Mouse (Mus musculus): ENCODE data around the gene Rnf4. TPM values are rescaled to one million over a fixed set of nuclear protein-coding genes. Genes with fewer than 3 reads are reported as not detected.

Rnf4 gene
- polyA plus RNA-seq, 1 experiment from 2014 or later = 158 TPM

- Histone ChIP-seq H3K9me3 (ENCODE audit: control insufficient read depth, low read length) (no peaks in the 10 kb centered on the region), H3K36me3 (ENCODE audit: control insufficient read depth, insufficient read depth, low read length) (peaks cover 4% of the 10 kb centered on the region), H3K9ac (ENCODE audit: low read length) (peak within 1 kb of the TSS; percentile 95), H3K4me1 (replicated peaks; ENCODE audit: control insufficient read depth, insufficient read depth, low read length) (peaks cover 18% of the 10 kb centered on the region), H3K27ac (ENCODE audit: low read length) (peak within 1 kb of the TSS; percentile 66), H3K27me3 (ENCODE audit: control insufficient read depth, insufficient read depth, low read depth, low read length) (no peaks in the 10 kb centered on the region), H3K4me3 (ENCODE audit: low read length) (peak within 1 kb of the TSS; percentile 90), H3K4me2 (ENCODE audit: low read depth, low read length) (peak within 1 kb of the TSS; percentile 61)
- ATAC-seq (ENCODE audit: low read depth) = peak; percentile 100
- 0% methylated on average over 50 of the region's 64 CpGs for WGBS
These were observed 33.4 kb downstream of the Rnf4 start, which contains the start of gene Fam193a for GRCm38 (mm10) chr5:34369341-34370021. Gene Fam193a (plus strand): TSS chr5:34369933.

GRCm38 (mm10) chr5:34370022-34370823 lies 34.1 kb downstream of the Rnf4 start:
- H3K4me3 ChIP-seq (ENCODE audit: low read length) = peak overlapping the region; percentile 90
- no peaks in the 10 kb centered on the region for H3K27me3 ChIP-seq (ENCODE audit: control insufficient read depth, insufficient read depth, low read depth, low read length)
- ATAC-seq (ENCODE audit: low read depth) = peak; percentile 21
- peaks cover 2% of the 10 kb centered on the region; the same call in 1 of the 2 replicates for H3K36me3 ChIP-seq (ENCODE audit: control insufficient read depth, insufficient read depth, low read length)
- H3K4me2 ChIP-seq (ENCODE audit: low read depth, low read length) = peak overlapping the region; percentile 60
- H3K4me1 ChIP-seq (replicated peaks; ENCODE audit: control insufficient read depth, insufficient read depth, low read length) = peaks cover 18% of the 10 kb centered on the region
- no peaks in the 10 kb centered on the region for H3K9me3 ChIP-seq (ENCODE audit: control insufficient read depth, low read length)
- WGBS = 1% methylated on average over 41 of the region's 114 CpGs
- peak overlapping the region; percentile 66 for H3K27ac ChIP-seq (ENCODE audit: low read length)
- peak overlapping the region; percentile 95 for H3K9ac ChIP-seq (ENCODE audit: low read length)

- peaks cover 18% of the 10 kb centered on the region for H3K4me1 ChIP-seq (replicated peaks; ENCODE audit: control insufficient read depth, insufficient read depth, low read length)
- H3K9me3 ChIP-seq (ENCODE audit: control insufficient read depth, low read length) = no peaks in the 10 kb centered on the region
- peak overlapping the region; percentile 90 for H3K4me3 ChIP-seq (ENCODE audit: low read length)
- H3K9ac ChIP-seq (ENCODE audit: low read length) = peak overlapping the region; percentile 95
- peak overlapping the region; percentile 60 for H3K4me2 ChIP-seq (ENCODE audit: low read depth, low read length)
- no peak overlapping the region for H3K27ac ChIP-seq (ENCODE audit: low read length)
- 19% methylated on average over 8 of the region's 8 CpGs for WGBS
- H3K36me3 ChIP-seq (ENCODE audit: control insufficient read depth, insufficient read depth, low read length) = no peaks in the 10 kb centered on the region; the same call in 1 of the 2 replicates
- no peaks in the 10 kb centered on the region for H3K27me3 ChIP-seq (ENCODE audit: control insufficient read depth, insufficient read depth, low read depth, low read length)
- no peak for ATAC-seq (ENCODE audit: low read depth)
These were observed 34.8 kb downstream of the Rnf4 start for GRCm38 (mm10) chr5:34370840-34371239.

GRCm38 (mm10) chr5:34372141-34372540 lies 36.1 kb downstream of the Rnf4 start:
- no peak overlapping the region for H3K9ac ChIP-seq (ENCODE audit: low read length)
- no peaks in the 10 kb centered on the region for H3K27me3 ChIP-seq (ENCODE audit: control insufficient read depth, insufficient read depth, low read depth, low read length)
- no peak for ATAC-seq (ENCODE audit: low read depth)
- no peaks in the 10 kb centered on the region for H3K9me3 ChIP-seq (ENCODE audit: control insufficient read depth, low read length)
- 0 out of 2 replicates have a peak overlapping the region, but pooled peaks have one; percentile 3 for H3K4me2 ChIP-seq (ENCODE audit: low read depth, low read length)
- no peak overlapping the region for H3K4me3 ChIP-seq (ENCODE audit: low read length)
- no peak overlapping the region for H3K27ac ChIP-seq (ENCODE audit: low read length)
- H3K36me3 ChIP-seq (ENCODE audit: control insufficient read depth, insufficient read depth, low read length) = no peaks in the 10 kb centered on the region; the same call in 1 of the 2 replicates
- peaks cover 18% of the 10 kb centered on the region for H3K4me1 ChIP-seq (replicated peaks; ENCODE audit: control insufficient read depth, insufficient read depth, low read length)

GRCm38 (mm10) chr5:34372541-34372940 lies 36.5 kb downstream of the Rnf4 start:
- Histone ChIP-seq H3K4me1 (replicated peaks; ENCODE audit: control insufficient read depth, insufficient read depth, low read length) (peaks cover 18% of the 10 kb centered on the region), H3K27ac (ENCODE audit: low read length) (no peak overlapping the region), H3K4me3 (ENCODE audit: low read length) (no peak overlapping the region), H3K9me3 (ENCODE audit: control insufficient read depth, low read length) (no peaks in the 10 kb centered on the region), H3K4me2 (ENCODE audit: low read depth, low read length) (no peak overlapping the region), H3K36me3 (ENCODE audit: control insufficient read depth, insufficient read depth, low read length) (no peaks in the 10 kb centered on the region; the same call in 1 of the 2 replicates), H3K27me3 (ENCODE audit: control insufficient read depth, insufficient read depth, low read depth, low read length) (no peaks in the 10 kb centered on the region), H3K9ac (ENCODE audit: low read length) (no peak overlapping the region)
- no peak for ATAC-seq (ENCODE audit: low read depth)

- Histone ChIP-seq H3K9me3 (ENCODE audit: control insufficient read depth, low read length) (no peaks in the 10 kb centered on the region), H3K27ac (ENCODE audit: low read length) (no peak overlapping the region), H3K4me1 (replicated peaks; ENCODE audit: control insufficient read depth, insufficient read depth, low read length) (no peaks in the 10 kb centered on the region), H3K36me3 (ENCODE audit: control insufficient read depth, insufficient read depth, low read length) (no peaks in the 10 kb centered on the region), H3K27me3 (ENCODE audit: control insufficient read depth, insufficient read depth, low read depth, low read length) (no peaks in the 10 kb centered on the region), H3K4me3 (ENCODE audit: low read length) (no peak overlapping the region), H3K4me2 (ENCODE audit: low read depth, low read length) (no peak overlapping the region), H3K9ac (ENCODE audit: low read length) (no peak overlapping the region)
- ATAC-seq (ENCODE audit: low read depth) = no peak
These were observed 42.7 kb downstream of the Rnf4 start for GRCm38 (mm10) chr5:34378787-34379186.

GRCm38 (mm10) chr5:34381700-34382099 lies 45.6 kb downstream of the Rnf4 start:
- no peaks in the 10 kb centered on the region for H3K27me3 ChIP-seq (ENCODE audit: control insufficient read depth, insufficient read depth, low read depth, low read length)
- peaks cover 3% of the 10 kb centered on the region for H3K9me3 ChIP-seq (ENCODE audit: control insufficient read depth, low read length)
- WGBS = 79% methylated on average over 2 of the region's 2 CpGs
- no peak for ATAC-seq (ENCODE audit: low read depth)
- no peak overlapping the region for H3K4me2 ChIP-seq (ENCODE audit: low read depth, low read length)
- H3K4me1 ChIP-seq (replicated peaks; ENCODE audit: control insufficient read depth, insufficient read depth, low read length) = no peaks in the 10 kb centered on the region
- peaks cover 11% of the 10 kb centered on the region for H3K36me3 ChIP-seq (ENCODE audit: control insufficient read depth, insufficient read depth, low read length)
- H3K27ac ChIP-seq (ENCODE audit: low read length) = no peak overlapping the region
- no peak overlapping the region for H3K9ac ChIP-seq (ENCODE audit: low read length)
- no peak overlapping the region for H3K4me3 ChIP-seq (ENCODE audit: low read length)

GRCm38 (mm10) chr5:34385616-34386015 lies 49.5 kb downstream of the Rnf4 start:
- Histone ChIP-seq H3K4me2 (ENCODE audit: low read depth, low read length) (no peak overlapping the region), H3K27ac (ENCODE audit: low read length) (no peak overlapping the region), H3K27me3 (ENCODE audit: control insufficient read depth, insufficient read depth, low read depth, low read length) (no peaks in the 10 kb centered on the region), H3K4me3 (ENCODE audit: low read length) (no peak overlapping the region), H3K9ac (ENCODE audit: low read length) (no peak overlapping the region), H3K4me1 (replicated peaks; ENCODE audit: control insufficient read depth, insufficient read depth, low read length) (no peaks in the 10 kb centered on the region), H3K9me3 (ENCODE audit: control insufficient read depth, low read length) (peaks cover 3% of the 10 kb centered on the region), H3K36me3 (ENCODE audit: control insufficient read depth, insufficient read depth, low read length) (peaks cover 11% of the 10 kb centered on the region)
- 97% methylated on average over 5 of the region's 5 CpGs for WGBS
- ATAC-seq (ENCODE audit: low read depth) = no peak

- Histone ChIP-seq H3K9me3 (ENCODE audit: control insufficient read depth, low read length) (peaks cover 3% of the 10 kb centered on the region), H3K4me3 (ENCODE audit: low read length) (no peak overlapping the region), H3K27ac (ENCODE audit: low read length) (no peak overlapping the region), H3K9ac (ENCODE audit: low read length) (no peak overlapping the region), H3K36me3 (ENCODE audit: control insufficient read depth, insufficient read depth, low read length) (peaks cover 11% of the 10 kb centered on the region), H3K4me2 (ENCODE audit: low read depth, low read length) (no peak overlapping the region), H3K27me3 (ENCODE audit: control insufficient read depth, insufficient read depth, low read depth, low read length) (no peaks in the 10 kb centered on the region), H3K4me1 (replicated peaks; ENCODE audit: control insufficient read depth, insufficient read depth, low read length) (no peaks in the 10 kb centered on the region)
- 98% methylated on average over 2 of the region's 2 CpGs for WGBS
- no peak for ATAC-seq (ENCODE audit: low read depth)
These were observed 50.7 kb downstream of the Rnf4 start for GRCm38 (mm10) chr5:34386744-34387143.

All from lung, embryonic 16.5 days (tissue).